Mouse (Mus musculus) lung, postnatal 36 days (tissue): ENCODE data around the gene Mcfd2.
"Not testable (repeated sequence)": the region's sequence is repeated elsewhere in the genome, so short reads cannot be mapped to it uniquely, and the experiment has no call there.

Experiments
- DNase-seq: peaks from one replicate; pipeline ENCODE4 v3.0.0; 2022; ENCODE audit warnings: mixed read lengths

The Mcfd2 gene

DNA sequence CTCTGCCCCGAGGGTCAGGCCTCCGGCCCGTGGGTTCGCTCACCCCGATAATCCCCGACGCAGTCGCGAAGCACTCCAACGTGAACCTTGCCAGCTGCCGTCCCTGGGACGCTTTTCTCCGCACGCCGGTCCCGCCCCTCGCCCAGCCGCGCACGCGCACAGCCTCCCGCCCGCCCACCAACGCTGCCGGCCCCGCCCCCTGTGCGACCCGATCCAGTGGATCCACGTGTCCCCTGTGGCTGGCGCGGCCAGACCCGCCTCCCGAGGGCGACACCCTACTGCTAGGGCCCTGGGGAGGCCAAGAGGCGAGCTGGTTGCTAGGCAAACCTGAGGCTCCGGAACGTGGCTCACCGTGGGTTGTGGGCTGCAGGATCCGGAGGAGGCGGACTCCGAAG lies at the start of gene Mcfd2:
Gene Mcfd2, minus strand, starts transcription at position 144 of the 395 bp plus-strand sequence.
- DNase-seq: peak; percentile 96

DNA sequence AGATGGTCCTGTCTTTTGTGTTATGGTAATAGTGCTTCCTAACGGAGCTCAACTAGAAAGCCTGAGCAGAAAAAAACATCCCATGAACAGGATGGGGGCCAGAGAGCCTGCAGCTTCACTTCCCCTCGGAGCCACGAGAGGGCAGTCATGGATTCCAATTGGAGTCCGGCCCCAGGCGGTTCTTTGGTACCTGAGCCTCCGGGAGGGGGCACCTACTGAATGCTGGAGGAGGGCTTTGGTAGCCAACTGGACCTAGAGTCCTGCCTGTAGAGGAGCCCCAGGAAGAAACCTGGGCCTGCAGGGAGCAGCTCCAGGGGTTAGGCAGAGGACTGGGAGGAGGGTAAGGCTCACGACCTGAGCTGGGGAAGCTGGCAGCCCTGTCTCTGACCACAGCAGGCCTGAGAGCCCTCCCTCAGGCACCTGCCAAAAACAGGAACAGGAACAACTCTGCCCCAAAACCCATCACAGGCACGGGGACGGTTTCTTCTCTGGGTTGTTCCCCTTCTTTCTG lies 49.3 kb upstream of the Mcfd2 start:
- peak; percentile 96 for DNase-seq

DNA sequence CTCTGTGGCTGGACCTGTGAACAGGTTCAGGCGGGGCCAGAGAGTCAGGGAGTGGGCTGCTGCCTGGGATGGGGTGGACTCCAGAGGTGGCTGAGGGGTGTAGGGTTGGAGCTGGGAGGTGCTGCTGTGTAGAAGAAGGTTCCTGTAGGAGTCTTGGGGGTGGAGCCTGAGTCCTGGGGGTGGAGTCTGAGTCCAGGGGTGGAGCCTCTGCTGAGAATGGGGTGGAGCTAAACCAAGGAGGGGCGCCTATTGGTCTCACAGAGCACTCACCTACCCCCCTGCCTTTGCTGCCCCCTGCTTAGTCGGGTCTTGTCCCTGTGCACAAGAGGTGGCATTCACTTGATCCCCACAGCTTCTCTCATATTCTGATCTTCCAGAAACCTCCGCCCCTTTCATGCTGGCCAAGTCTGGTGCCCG lies 48.8 kb upstream of the Mcfd2 start:
- DNase-seq: peak; percentile 56

GRCm38 (mm10) chr17:87314121-87314520 lies 48.4 kb upstream of the Mcfd2 start:
- DNase-seq: no peak

GRCm38 (mm10) chr17:87312924-87313870 lies 47.5 kb upstream of the Mcfd2 start:
- DNase-seq: peak; percentile 35

- no peak for DNase-seq
These were observed 46.6 kb upstream of the Mcfd2 start for GRCm38 (mm10) chr17:87312351-87312750.

DNA sequence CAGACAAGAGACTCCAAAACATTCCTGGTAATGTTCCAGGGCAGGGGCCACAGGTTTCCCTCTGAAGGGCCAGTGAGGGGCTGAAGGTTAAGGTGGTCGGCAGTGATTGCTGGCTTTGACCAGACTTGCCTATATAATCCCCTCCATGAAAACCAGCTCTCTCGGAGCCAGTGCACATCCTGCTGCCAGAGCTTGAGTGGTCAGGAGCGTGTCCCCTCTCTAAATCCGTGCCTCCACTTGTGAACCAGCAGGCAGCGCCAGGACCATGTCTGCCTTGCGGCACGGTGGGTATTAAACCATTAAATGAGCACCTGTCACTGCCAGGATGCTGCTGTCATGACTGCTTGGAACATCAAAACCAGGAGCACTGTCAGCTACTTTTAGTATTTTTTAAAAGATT lies 44.8 kb upstream of the Mcfd2 start:
- no peak for DNase-seq

GRCm38 (mm10) chr17:87309073-87309788 lies 43.5 kb upstream of the Mcfd2 start:
- DNase-seq: peak; percentile 43

- peak; percentile 74 for DNase-seq
These were observed 41.0 kb upstream of the Mcfd2 start for GRCm38 (mm10) chr17:87306746-87307145.

DNA sequence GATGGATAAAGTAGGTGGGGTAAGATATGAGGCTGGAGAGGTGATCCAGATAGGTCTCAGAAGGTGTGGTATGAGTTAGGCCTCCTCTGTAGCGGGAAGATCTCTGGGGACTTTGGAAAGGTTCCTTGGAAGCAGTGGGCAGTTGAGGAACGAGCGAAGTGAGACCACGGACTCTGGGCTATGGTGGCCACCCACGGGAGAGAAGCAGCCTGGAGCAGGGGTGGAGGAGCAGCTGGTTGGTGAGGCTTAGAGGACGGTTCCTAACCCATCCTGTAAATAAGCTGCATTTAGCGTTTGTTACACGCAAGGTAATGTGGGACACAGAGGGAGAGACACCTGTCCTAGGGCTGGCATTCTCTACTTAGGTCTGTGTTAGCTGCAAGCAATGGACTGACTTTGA lies 39.3 kb upstream of the Mcfd2 start:
- DNase-seq: no peak

GRCm38 (mm10) chr17:87304151-87304894 lies 38.6 kb upstream of the Mcfd2 start:
- DNase-seq: peak; percentile 79

DNA sequence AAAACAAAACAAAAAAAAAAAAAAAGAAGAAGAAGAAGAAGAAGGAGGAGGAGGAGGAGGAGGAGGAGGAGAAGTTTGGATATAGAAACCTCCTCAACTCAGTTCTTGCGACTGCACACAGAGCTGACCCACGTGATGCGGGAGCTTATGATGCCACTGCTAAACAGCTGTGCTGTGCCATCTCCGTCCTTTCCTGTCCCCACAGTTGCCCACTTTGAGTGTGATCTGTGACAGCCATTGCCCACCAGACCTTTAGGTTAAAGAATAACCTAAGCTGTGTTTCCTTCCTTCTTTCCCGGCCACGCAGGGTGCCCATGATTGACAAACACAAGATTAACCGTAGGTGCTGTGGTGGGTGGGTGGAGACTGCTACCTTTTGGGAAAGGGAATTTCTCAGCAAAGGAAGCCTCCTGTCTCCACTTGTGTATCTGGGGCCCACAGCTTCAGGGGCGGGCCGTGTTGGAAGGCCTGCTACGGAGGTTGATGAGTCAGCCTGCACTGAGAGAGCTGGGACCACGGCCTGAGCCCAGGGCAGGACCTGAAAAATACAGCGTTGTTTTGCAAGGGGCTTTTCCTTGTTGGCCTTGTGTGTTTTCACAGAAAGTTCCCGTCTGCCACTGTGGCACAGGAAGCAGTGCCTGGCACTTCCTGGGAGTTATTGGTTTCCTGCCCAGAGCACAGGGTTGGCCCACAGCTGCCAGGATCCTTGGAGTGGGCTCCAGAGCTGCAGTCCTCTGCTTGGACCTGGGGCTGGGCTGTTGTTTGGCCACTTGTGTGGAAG lies 36.5 kb upstream of the Mcfd2 start:
- DNase-seq: peak; percentile 56

GRCm38 (mm10) chr17:87301607-87302006 lies 35.9 kb upstream of the Mcfd2 start:
- peak; percentile 51 for DNase-seq

DNA sequence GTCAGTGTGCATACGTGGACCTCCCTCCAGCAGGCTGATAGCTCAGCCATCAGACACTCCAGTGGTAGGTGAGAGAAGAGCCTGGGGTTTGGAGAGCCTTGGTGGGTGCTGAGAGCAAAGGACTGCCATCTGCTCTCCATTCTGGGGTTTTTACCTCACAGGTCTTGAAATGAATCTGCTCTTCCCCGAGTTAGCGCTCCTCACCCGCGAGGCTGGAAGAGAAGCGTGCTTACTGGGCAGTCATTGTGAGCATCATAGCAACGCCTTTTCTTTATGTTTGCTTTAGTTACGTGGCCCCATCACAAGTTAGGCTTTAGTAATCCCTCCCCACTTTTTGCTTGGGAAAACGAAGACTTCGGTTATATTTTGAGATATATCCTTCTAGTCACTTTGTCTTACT lies 34.6 kb upstream of the Mcfd2 start:
- no peak for DNase-seq

- DNase-seq: peak; percentile 91
These were observed 33.2 kb upstream of the Mcfd2 start for GRCm38 (mm10) chr17:87298944-87299343.

DNA sequence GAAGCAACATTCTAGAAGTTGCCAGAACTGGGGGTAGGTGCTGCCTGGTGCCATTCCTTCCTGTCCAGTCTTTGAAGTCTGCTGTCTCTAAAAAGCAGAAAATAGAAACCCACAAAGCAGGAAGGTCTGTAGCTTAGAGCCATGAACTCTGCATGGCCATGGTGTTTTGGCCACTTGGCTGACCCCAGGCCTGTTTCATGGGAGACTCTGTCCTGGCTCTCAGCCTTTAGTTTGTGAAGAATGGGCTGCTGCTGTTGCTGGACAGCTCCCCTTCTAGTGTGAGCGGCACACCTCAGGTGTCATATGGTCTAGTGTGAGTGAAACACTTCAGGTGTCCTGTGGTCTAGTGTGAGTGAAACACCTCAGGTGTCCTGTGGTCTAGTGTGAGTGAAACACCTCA lies 31.0 kb upstream of the Mcfd2 start:
- not testable (repeated sequence) for DNase-seq

GRCm38 (mm10) chr17:87295738-87296137 lies 30.0 kb upstream of the Mcfd2 start:
- no peak for DNase-seq

GRCm38 (mm10) chr17:87293125-87293524 lies 27.4 kb upstream of the Mcfd2 start:
- peak; percentile 75 for DNase-seq

GRCm38 (mm10) chr17:87291782-87292181 lies 26.0 kb upstream of the Mcfd2 start:
- DNase-seq: no peak

DNA sequence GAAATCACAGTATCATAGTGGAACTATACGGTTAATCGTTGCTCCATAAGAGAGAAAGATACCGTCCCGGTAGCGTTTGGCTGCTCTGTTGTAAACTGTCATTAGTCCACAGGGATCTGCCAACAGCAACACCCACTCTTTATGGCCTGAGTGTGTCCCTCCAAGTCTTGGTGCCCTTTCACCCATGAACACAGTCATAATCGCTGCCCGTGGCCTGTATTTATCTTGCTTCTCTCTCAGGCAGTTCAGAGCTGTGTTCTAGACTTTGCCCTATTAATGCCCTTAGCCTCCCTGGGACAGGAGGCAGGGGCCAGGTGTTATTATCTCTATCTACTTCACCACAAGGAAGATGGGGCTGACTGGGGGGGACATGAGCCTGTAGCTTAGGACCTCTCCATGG lies 25.3 kb upstream of the Mcfd2 start:
- no peak for DNase-seq

GRCm38 (mm10) chr17:87289367-87289766 lies 23.6 kb upstream of the Mcfd2 start:
- DNase-seq: no peak

- peak; percentile 29 for DNase-seq
These were observed 22.4 kb upstream of the Mcfd2 start for GRCm38 (mm10) chr17:87288131-87288530.
